Mouse (Mus musculus) liver, embryonic 16.5 days (tissue): ENCODE data around the gene Maml3. TPM values are rescaled to one million over a fixed set of nuclear protein-coding genes. Genes with fewer than 3 reads are reported as not detected.

Experiments used
- ATAC-seq: fragments of 200-750 bp; cut with Nextera tagmentation; 2 replicates; pipeline ENCODE4 v1.8.0; 2017; ENCODE audit warnings: low read depth, mild to moderate bottlenecking, moderate number of reproducible peaks, moderate library complexity
- H3K27ac ChIP-seq: fragments of 300-500 bp; sonication (generic); 2 replicates; pipeline ENCODE4 v1.5.1; 2014; ENCODE audit warnings: mild to moderate bottlenecking, low read length
- H3K27me3 ChIP-seq: fragments of 300-500 bp; sonication (generic); 2 replicates; pipeline ENCODE4 v1.6.1; 2014; ENCODE audit warnings: low read depth, low read length, mixed read lengths; ENCODE audit not compliant: control insufficient read depth, insufficient read depth
- H3K36me3 ChIP-seq: fragments of 300-500 bp; sonication (generic); 2 replicates; pipeline ENCODE4 v1.6.1; 2014; ENCODE audit warnings: mild to moderate bottlenecking; ENCODE audit not compliant: control insufficient read depth, insufficient read depth
- H3K4me1 ChIP-seq: fragments of 300-500 bp; sonication (generic); 2 replicates; pipeline ENCODE4 v1.6.1; 2014; ENCODE audit warnings: low read depth, low read length, mixed read lengths; ENCODE audit not compliant: control insufficient read depth
- H3K4me2 ChIP-seq: fragments of 300-500 bp; sonication (generic); 2 replicates; pipeline ENCODE4 v1.6.1; 2014; ENCODE audit warnings: low read depth, low read length, mixed read lengths
- H3K4me3 ChIP-seq: fragments of 300-500 bp; sonication (generic); 2 replicates; pipeline ENCODE4 v1.5.1; 2014; ENCODE audit warnings: low read depth, mild to moderate bottlenecking, low read length
- H3K9ac ChIP-seq: fragments of 300-500 bp; sonication (generic); 2 replicates; pipeline ENCODE4 v1.6.1; 2014; ENCODE audit warnings: low read depth, low read length
- H3K9me3 ChIP-seq: fragments of 300-500 bp; sonication (generic); replicated peaks from 2 replicates; pipeline ENCODE4 v1.6.1; 2016; ENCODE audit warnings: low read length; ENCODE audit not compliant: control insufficient read depth
- WGBS: fragments of 180-500 bp; shearing (Covaris S2); extraction: QIAGEN DNeasy Blood & Tissue Kit; methylation state at CpG from one replicate; pipeline ENCODE4 v1.1.7; 2014; ENCODE audit not compliant: insufficient replicate concordance; 5-methylcytosine and 5-hydroxymethylcytosine counted together
- polyA plus RNA-seq: library from polyadenylated mRNA; unstranded; fragments of >200 nt; fragmentation: Nextera tagmentation; extraction: Ambion mirVana; gene quantifications from 2 replicates; pipeline ENCODE4 v1.2.1, GENCODE M21; 2015

Maml3 gene
- polyA plus RNA-seq, 1 experiment from 2014 or later, result 0.78 TPM

GRCm38 (mm10) chr3:51651149-51651548 lies 453.7 kb downstream of the Maml3 start:
- H3K4me2 ChIP-seq, result no peak overlapping the region
- no peak overlapping the region for H3K4me3 ChIP-seq
- no peak overlapping the region for H3K9ac ChIP-seq
- H3K27ac ChIP-seq, result no peak overlapping the region
- H3K4me1 ChIP-seq, result peaks cover 9% of the 10 kb centered on the region
- 0 out of 2 replicates have a peak, but pooled peaks cover 3% of the 10 kb centered on the region for H3K27me3 ChIP-seq
- ATAC-seq, result no peak
- 63% methylated on average over 2 of the region's 2 CpGs for WGBS
- H3K9me3 ChIP-seq, result no peaks in the 10 kb centered on the region
- no peaks in the 10 kb centered on the region for H3K36me3 ChIP-seq

GRCm38 (mm10) chr3:51649986-51650385 lies 454.9 kb downstream of the Maml3 start:
- WGBS, result 69% methylated on average over 8 of the region's 8 CpGs
- no peak for ATAC-seq
- H3K9me3 ChIP-seq, result no peaks in the 10 kb centered on the region
- H3K27me3 ChIP-seq, result 0 out of 2 replicates have a peak, but pooled peaks cover 3% of the 10 kb centered on the region
- no peak overlapping the region for H3K9ac ChIP-seq
- no peak overlapping the region for H3K4me3 ChIP-seq
- no peak overlapping the region for H3K4me2 ChIP-seq
- H3K4me1 ChIP-seq, result peaks cover 9% of the 10 kb centered on the region
- no peak overlapping the region for H3K27ac ChIP-seq
- H3K36me3 ChIP-seq, result no peaks in the 10 kb centered on the region

- 69% methylated on average over 8 of the region's 8 CpGs for WGBS
- Histone ChIP-seq H3K4me1 (peaks cover 9% of the 10 kb centered on the region), H3K27me3 (0 out of 2 replicates have a peak, but pooled peaks cover 3% of the 10 kb centered on the region), H3K9ac (no peak overlapping the region), H3K36me3 (no peaks in the 10 kb centered on the region), H3K4me3 (no peak overlapping the region), H3K9me3 (no peaks in the 10 kb centered on the region), H3K27ac (no peak overlapping the region), H3K4me2 (no peak overlapping the region)
- no peak for ATAC-seq
Observed at GRCm38 (mm10) chr3:51649426-51649825, 455.4 kb downstream of the Maml3 start.

- H3K9ac ChIP-seq, result no peak overlapping the region
- no peak for ATAC-seq
Observed at GRCm38 (mm10) chr3:51648037-51648664, 456.7 kb downstream of the Maml3 start.

GRCm38 (mm10) chr3:51647356-51647755 lies 457.5 kb downstream of the Maml3 start:
- WGBS, result 67% methylated on average over 4 of the region's 4 CpGs
- Histone ChIP-seq H3K9me3 (no peaks in the 10 kb centered on the region), H3K27ac (no peak overlapping the region), H3K9ac (no peak overlapping the region), H3K27me3 (0 out of 2 replicates have a peak, but pooled peaks cover 3% of the 10 kb centered on the region), H3K4me1 (peaks cover 1% of the 10 kb centered on the region), H3K4me3 (no peak overlapping the region), H3K36me3 (no peaks in the 10 kb centered on the region), H3K4me2 (no peak overlapping the region)
- no peak for ATAC-seq

More at GRCm38 (mm10) chr3:51648037-51648664, 456.7 kb downstream of the Maml3 start:
- Histone ChIP-seq H3K27ac (no peak overlapping the region), H3K27me3 (0 out of 2 replicates have a peak, but pooled peaks cover 3% of the 10 kb centered on the region), H3K36me3 (no peaks in the 10 kb centered on the region), H3K4me3 (no peak overlapping the region), H3K4me2 (no peak overlapping the region), H3K9me3 (no peaks in the 10 kb centered on the region), H3K4me1 (peaks cover 9% of the 10 kb centered on the region)
- 42% methylated on average over 15 of the region's 15 CpGs for WGBS

- Histone ChIP-seq H3K4me1 (no peaks in the 10 kb centered on the region), H3K4me3 (no peak overlapping the region), H3K36me3 (no peaks in the 10 kb centered on the region), H3K27ac (no peak overlapping the region), H3K9ac (no peak overlapping the region), H3K27me3 (0 out of 2 replicates have a peak, but pooled peaks cover 3% of the 10 kb centered on the region), H3K4me2 (no peak overlapping the region), H3K9me3 (no peaks in the 10 kb centered on the region)
- 46% methylated on average over 10 of the region's 10 CpGs for WGBS
- ATAC-seq, result no peak
Observed at GRCm38 (mm10) chr3:51646301-51646700, 458.6 kb downstream of the Maml3 start.

GRCm38 (mm10) chr3:51645484-51645883 lies 459.4 kb downstream of the Maml3 start:
- Histone ChIP-seq H3K27ac (no peak overlapping the region), H3K36me3 (no peaks in the 10 kb centered on the region), H3K27me3 (no peaks in the 10 kb centered on the region), H3K9me3 (no peaks in the 10 kb centered on the region), H3K4me2 (no peak overlapping the region), H3K4me1 (no peaks in the 10 kb centered on the region), H3K4me3 (no peak overlapping the region), H3K9ac (no peak overlapping the region)
- 74% methylated on average over 6 of the region's 6 CpGs for WGBS
- ATAC-seq, result no peak

- WGBS, result 36% methylated on average over 6 of the region's 6 CpGs
- no peaks in the 10 kb centered on the region for H3K4me1 ChIP-seq
- H3K36me3 ChIP-seq, result no peaks in the 10 kb centered on the region
- H3K4me3 ChIP-seq, result no peak overlapping the region
- H3K9ac ChIP-seq, result no peak overlapping the region
- H3K9me3 ChIP-seq, result no peaks in the 10 kb centered on the region
- 0 out of 2 replicates have a peak, but pooled peaks have one; percentile 24 for ATAC-seq
- H3K27me3 ChIP-seq, result no peaks in the 10 kb centered on the region
- no peak overlapping the region for H3K4me2 ChIP-seq
- no peak overlapping the region for H3K27ac ChIP-seq
Observed at GRCm38 (mm10) chr3:51638260-51638659, 466.6 kb downstream of the Maml3 start.

- H3K4me1 ChIP-seq, result no peaks in the 10 kb centered on the region
- H3K4me3 ChIP-seq, result no peak overlapping the region
- no peaks in the 10 kb centered on the region for H3K27me3 ChIP-seq
- WGBS, result 79% methylated on average over 6 of the region's 6 CpGs
- H3K36me3 ChIP-seq, result no peaks in the 10 kb centered on the region
- no peak for ATAC-seq
- no peak overlapping the region for H3K27ac ChIP-seq
- no peak overlapping the region for H3K4me2 ChIP-seq
- no peak overlapping the region for H3K9ac ChIP-seq
- no peaks in the 10 kb centered on the region for H3K9me3 ChIP-seq
Observed at GRCm38 (mm10) chr3:51637326-51637725, 467.6 kb downstream of the Maml3 start.
